Comparison of ENCODE assay signal across 20 mouse cellular contexts in genomic region chr16:38493890-38494289, GRCm38 (mm10). TPM values are rescaled to one million over a fixed set of nuclear protein-coding genes. Genes with fewer than 3 reads are reported as not detected.
A peak's percentile ranks its signal among the peaks of the same experiment; 100 is the strongest.
DNase-seq lines count a peak whose midpoint lies in the region; ATAC-seq and TF ChIP-seq lines count a peak whose summit lies in the region.
"Had no signal": no experiment of that assay in that cellular context is flagged by ENCODE, and none has a peak within 500 bp of the region (broad histone marks: within the 10 kb centered on the region; RNA-seq: fewer than 3 reads in every experiment).

No protein-coding gene starts in this region.

- intact Hi-C loops in heart, adult 2 months (cut with DNase I): no loop called here
- intact Hi-C loops in heart, postnatal 14 days (cut with DNase I): no loop called here

- no peaks in the 10 kb centered on the region for H3K9me3 ChIP-seq in kidney, embryonic 15.5 days (replicated peaks)
- H3K9me3 ChIP-seq in midbrain, embryonic 14.5 days (ENCODE audit: control insufficient read depth, low read length): no peaks in the 10 kb centered on the region
- H3K9me3 ChIP-seq in midbrain, embryonic 10.5 days (replicated peaks): no peaks in the 10 kb centered on the region
- no peaks in the 10 kb centered on the region for H3K9me3 ChIP-seq in stomach, postnatal 0 days (ENCODE audit: control insufficient read depth, low read length)
- H3K9me3 ChIP-seq: G1E; limb, embryonic 13.5 days; lung, embryonic 15.5 days; stomach, embryonic 15.5 days had no signal

- no peak overlapping the region for H3K4me2 ChIP-seq in kidney, embryonic 15.5 days
- H3K4me2 ChIP-seq in midbrain, embryonic 14.5 days (ENCODE audit: low read length): no peak overlapping the region
- H3K4me2 ChIP-seq in stomach, postnatal 0 days (replicated peaks; ENCODE audit: low read depth): no peak overlapping the region
- H3K4me2 ChIP-seq: limb, embryonic 13.5 days; lung, embryonic 15.5 days; stomach, embryonic 15.5 days had no signal

- peak; percentile 48 for TF ChIP-seq CTCF in heart, adult 2 months (IDR thresholded peaks at IDR 0.05)
- TF ChIP-seq CTCF in stomach, postnatal 0 days (IDR thresholded peaks at IDR 0.05; ENCODE audit: low read depth): peak; percentile 60

- H3K4me3 ChIP-seq in heart, adult 2 months: no peak overlapping the region
- no peak overlapping the region for H3K4me3 ChIP-seq in kidney, embryonic 15.5 days (replicated peaks)
- H3K4me3 ChIP-seq in midbrain, embryonic 14.5 days (replicated peaks; ENCODE audit: low read depth, low read length): no peak overlapping the region
- no peak overlapping the region for H3K4me3 ChIP-seq in midbrain, embryonic 10.5 days
- no peak overlapping the region for H3K4me3 ChIP-seq in stomach, postnatal 0 days (ENCODE audit: low read depth, low read length)
- H3K4me3 ChIP-seq: erythroblast, embryonic 14.5 days; limb, embryonic 13.5 days; lung, embryonic 15.5 days; stomach, embryonic 15.5 days had no signal

- no peak for DNase-seq in heart, adult 2 months
- no peak for DNase-seq in heart, postnatal 14 days
- peak; percentile 13 for DNase-seq in kidney, postnatal 14 days
- DNase-seq in midbrain, embryonic 14.5 days: peak; percentile 21
- no peak for DNase-seq in midbrain, embryonic 10.5 days (ENCODE audit: low spot score)
- DNase-seq in stomach, postnatal 0 days (ENCODE audit: low spot score): no peak
- DNase-seq in thymus, adult 18-20 months: no peak
- DNase-seq: adrenal gland, postnatal 14 days; cerebellum, postnatal 10 days; right cerebral cortex, adult 18-20 months; spleen, adult 18-20 months; thymus, postnatal 25 days had no signal

- no peak overlapping the region for H3K9ac ChIP-seq in heart, adult 2 months (ENCODE audit: low read depth, low read length)
- H3K9ac ChIP-seq in kidney, embryonic 15.5 days: no peak overlapping the region
- no peak overlapping the region for H3K9ac ChIP-seq in midbrain, embryonic 14.5 days (replicated peaks; ENCODE audit: low read length)
- no peak overlapping the region for H3K9ac ChIP-seq in stomach, postnatal 0 days (ENCODE audit: low read length)
- H3K9ac ChIP-seq: limb, embryonic 13.5 days; lung, embryonic 15.5 days; stomach, embryonic 15.5 days had no signal

- 62% methylated on average over 10 of the region's 10 CpGs for WGBS in heart, adult 2 months
- WGBS in kidney, embryonic 15.5 days: 86% methylated on average over 10 of the region's 10 CpGs
- WGBS in midbrain, embryonic 14.5 days: 90% methylated on average over 10 of the region's 10 CpGs
- 89% methylated on average over 10 of the region's 10 CpGs for WGBS in midbrain, embryonic 10.5 days
- 75% methylated on average over 10 of the region's 10 CpGs for WGBS in stomach, postnatal 0 days

- no peak for TF ChIP-seq EP300 in heart, adult 2 months (IDR thresholded peaks at IDR 0.05; ENCODE audit: insufficient read depth, low read depth, low read length)
- TF ChIP-seq EP300 in stomach, postnatal 0 days (optimal IDR thresholded peaks at IDR 0.05): no peak

- no peak for TF ChIP-seq POLR2A in heart, adult 2 months (IDR thresholded peaks at IDR 0.05; ENCODE audit: insufficient read depth, low read depth, low read length)

- H3K27me3 ChIP-seq in heart, adult 2 months (ENCODE audit: control insufficient read depth, insufficient read depth, low read length): no peaks in the 10 kb centered on the region
- H3K27me3 ChIP-seq in kidney, embryonic 15.5 days: no peaks in the 10 kb centered on the region
- no peaks in the 10 kb centered on the region for H3K27me3 ChIP-seq in midbrain, embryonic 14.5 days (ENCODE audit: control insufficient read depth, insufficient read depth, low read length)
- H3K27me3 ChIP-seq in midbrain, embryonic 10.5 days (ENCODE audit: low read depth, poor library complexity, severe bottlenecking): no peaks in the 10 kb centered on the region
- no peaks in the 10 kb centered on the region for H3K27me3 ChIP-seq in stomach, postnatal 0 days (ENCODE audit: control insufficient read depth, insufficient read depth, low read length)
- H3K27me3 ChIP-seq: limb, embryonic 13.5 days; lung, embryonic 15.5 days; stomach, embryonic 15.5 days had no signal

- no peaks in the 10 kb centered on the region for H3K79me2 ChIP-seq in heart, adult 2 months (replicated peaks; ENCODE audit: control insufficient read depth, insufficient read depth, low read length)

- H3K27ac ChIP-seq in heart, adult 2 months: no peak overlapping the region
- no peak overlapping the region for H3K27ac ChIP-seq in kidney, embryonic 15.5 days
- no peak overlapping the region for H3K27ac ChIP-seq in midbrain, embryonic 14.5 days (replicated peaks; ENCODE audit: low read depth, low read length)
- H3K27ac ChIP-seq in midbrain, embryonic 10.5 days (replicated peaks): no peak overlapping the region
- H3K27ac ChIP-seq in stomach, postnatal 0 days (replicated peaks): no peak overlapping the region
- H3K27ac ChIP-seq: limb, embryonic 13.5 days; lung, embryonic 15.5 days; stomach, embryonic 15.5 days had no signal

- H3K36me3 ChIP-seq in heart, adult 2 months (ENCODE audit: control insufficient read depth, insufficient read depth, low read length): no peaks in the 10 kb centered on the region
- H3K36me3 ChIP-seq in kidney, embryonic 15.5 days: peaks cover 24% of the 10 kb centered on the region
- H3K36me3 ChIP-seq in midbrain, embryonic 14.5 days (ENCODE audit: control insufficient read depth, insufficient read depth, low read length): peaks cover 24% of the 10 kb centered on the region
- peaks cover 27% of the 10 kb centered on the region for H3K36me3 ChIP-seq in midbrain, embryonic 10.5 days
- H3K36me3 ChIP-seq in stomach, postnatal 0 days (ENCODE audit: control insufficient read depth, insufficient read depth, low read length): 0 out of 2 replicates have a peak, but pooled peaks cover 3% of the 10 kb centered on the region

- no peak for ATAC-seq in kidney, embryonic 15.5 days (replicated peaks; ENCODE audit: low FRiP score)
- ATAC-seq in midbrain, embryonic 14.5 days (ENCODE audit: low FRiP score, low TSS enrichment): no peak
- no peak for ATAC-seq in stomach, postnatal 0 days (ENCODE audit: low FRiP score, low TSS enrichment)
- ATAC-seq: inflammation-experienced regulatory T-cells, adult 6 months had no signal

- H3K4me1 ChIP-seq in heart, adult 2 months (ENCODE audit: control insufficient read depth, insufficient read depth, low read length): no peaks in the 10 kb centered on the region
- peaks cover 3% of the 10 kb centered on the region; the same call in 1 of the 2 replicates for H3K4me1 ChIP-seq in kidney, embryonic 15.5 days
- H3K4me1 ChIP-seq in midbrain, embryonic 14.5 days (ENCODE audit: control insufficient read depth, insufficient read depth, low read length): no peaks in the 10 kb centered on the region
- H3K4me1 ChIP-seq in midbrain, embryonic 10.5 days: no peaks in the 10 kb centered on the region
- H3K4me1 ChIP-seq in stomach, postnatal 0 days (replicated peaks; ENCODE audit: control insufficient read depth, insufficient read depth): no peaks in the 10 kb centered on the region
- H3K4me1 ChIP-seq: limb, embryonic 13.5 days; lung, embryonic 15.5 days; stomach, embryonic 15.5 days had no signal

RNA-seq across cellular contexts. Expression of gene Timmdc1, which starts 28.6 kb away (rescaled TPM):
- 10 to 100 TPM; 60.4 to 66.1 TPM for total RNA-seq in heart, adult 2 months (2021)
- polyA plus RNA-seq in heart, adult 2 months (2012; rRNA removed): 22.2 and 27.0 TPM in 2 replicates
- 10 to 100 TPM; 62.1 to 62.6 TPM for total RNA-seq in heart, postnatal 14 days (2021)
- polyA plus RNA-seq in kidney, embryonic 15.5 days (2015; fragmentation: Nextera tagmentation; extraction: Ambion mirVana): 32.1 and 32.3 TPM in 2 replicates
- 28.5 and 28.9 TPM in 2 replicates for polyA plus RNA-seq in midbrain, embryonic 14.5 days (2014; fragmentation: Nextera tagmentation; extraction: Ambion mirVana)
- 35.4 and 38.4 TPM in 2 replicates for polyA plus RNA-seq in midbrain, embryonic 10.5 days (2016; fragmentation: Nextera tagmentation; extraction: Ambion mirVana)
- polyA plus RNA-seq in stomach, postnatal 0 days (2015; fragmentation: Nextera tagmentation; extraction: Ambion mirVana): 14.6 and 15.5 TPM in 2 replicates

RNA-seq across cellular contexts. Expression of gene Cd80, which starts 38.5 kb away (rescaled TPM):
- under 1 TPM; 0.86 to 0.89 TPM for total RNA-seq in heart, adult 2 months (2021)
- polyA plus RNA-seq in heart, adult 2 months (2012; rRNA removed): 0.59 and 0.88 TPM in 2 replicates
- under 1 TPM; 0.33 to 0.37 TPM for total RNA-seq in heart, postnatal 14 days (2021)
- polyA plus RNA-seq in kidney, embryonic 15.5 days (2015; fragmentation: Nextera tagmentation; extraction: Ambion mirVana): 0.29 and 0.50 TPM in 2 replicates
- 0.35 and 0.93 TPM in 2 replicates for polyA plus RNA-seq in midbrain, embryonic 14.5 days (2014; fragmentation: Nextera tagmentation; extraction: Ambion mirVana)
- 0.23 and 0.67 TPM in 2 replicates for polyA plus RNA-seq in midbrain, embryonic 10.5 days (2016; fragmentation: Nextera tagmentation; extraction: Ambion mirVana)
- 0.45 and 0.59 TPM in 2 replicates for polyA plus RNA-seq in stomach, postnatal 0 days (2015; fragmentation: Nextera tagmentation; extraction: Ambion mirVana)
- total RNA-seq: hematopoietic stem cell, adult 5-6 weeks had no signal
- polyA plus RNA-seq: erythroblast, embryonic 14.5 days had no signal

RNA-seq across cellular contexts. Expression of gene Adprh, which starts 41.4 kb away (rescaled TPM):
- total RNA-seq in heart, adult 2 months (2021): 10 to 100 TPM; 23.4 to 25.2 TPM
- polyA plus RNA-seq in heart, adult 2 months (2012; rRNA removed): 21.0 and 27.9 TPM in 2 replicates
- 10 to 100 TPM; 26.6 to 27.7 TPM for total RNA-seq in heart, postnatal 14 days (2021)
- polyA plus RNA-seq in kidney, embryonic 15.5 days (2015; fragmentation: Nextera tagmentation; extraction: Ambion mirVana): 93.2 and 102 TPM in 2 replicates
- 139 and 158 TPM in 2 replicates for polyA plus RNA-seq in midbrain, embryonic 14.5 days (2014; fragmentation: Nextera tagmentation; extraction: Ambion mirVana)
- 144 and 150 TPM in 2 replicates for polyA plus RNA-seq in midbrain, embryonic 10.5 days (2016; fragmentation: Nextera tagmentation; extraction: Ambion mirVana)
- 44.4 and 46.7 TPM in 2 replicates for polyA plus RNA-seq in stomach, postnatal 0 days (2015; fragmentation: Nextera tagmentation; extraction: Ambion mirVana)

RNA-seq across cellular contexts. Expression of gene Poglut1, which starts 56.2 kb away (rescaled TPM):
- 10 to 100 TPM; 10.8 to 11.0 TPM for total RNA-seq in heart, adult 2 months (2021)
- 12.9 and 18.0 TPM in 2 replicates for polyA plus RNA-seq in heart, adult 2 months (2012; rRNA removed)
- total RNA-seq in heart, postnatal 14 days (2021): 10 to 100 TPM; 10.9 to 11.4 TPM
- 58.0 and 60.6 TPM in 2 replicates for polyA plus RNA-seq in kidney, embryonic 15.5 days (2015; fragmentation: Nextera tagmentation; extraction: Ambion mirVana)
- 49.0 and 62.8 TPM in 2 replicates for polyA plus RNA-seq in midbrain, embryonic 14.5 days (2014; fragmentation: Nextera tagmentation; extraction: Ambion mirVana)
- polyA plus RNA-seq in midbrain, embryonic 10.5 days (2016; fragmentation: Nextera tagmentation; extraction: Ambion mirVana): 68.2 and 73.0 TPM in 2 replicates
- polyA plus RNA-seq in stomach, postnatal 0 days (2015; fragmentation: Nextera tagmentation; extraction: Ambion mirVana): 16.0 and 16.3 TPM in 2 replicates

Comparison
In these comparisons a context has a peak if more than half of its experiments do, and no peak if none do; other contexts are left out.
1. DNase-seq: peak in kidney, postnatal 14 days (single experiment) and midbrain, embryonic 14.5 days (single experiment); none in heart, adult 2 months (0 of 2), heart, postnatal 14 days (0 of 2), midbrain, embryonic 10.5 days (single experiment), stomach, postnatal 0 days (single experiment) and thymus, adult 18-20 months (0 of 2).